7 mouse cellular contexts compared by ENCODE assay signal in the genomic region with DNA sequence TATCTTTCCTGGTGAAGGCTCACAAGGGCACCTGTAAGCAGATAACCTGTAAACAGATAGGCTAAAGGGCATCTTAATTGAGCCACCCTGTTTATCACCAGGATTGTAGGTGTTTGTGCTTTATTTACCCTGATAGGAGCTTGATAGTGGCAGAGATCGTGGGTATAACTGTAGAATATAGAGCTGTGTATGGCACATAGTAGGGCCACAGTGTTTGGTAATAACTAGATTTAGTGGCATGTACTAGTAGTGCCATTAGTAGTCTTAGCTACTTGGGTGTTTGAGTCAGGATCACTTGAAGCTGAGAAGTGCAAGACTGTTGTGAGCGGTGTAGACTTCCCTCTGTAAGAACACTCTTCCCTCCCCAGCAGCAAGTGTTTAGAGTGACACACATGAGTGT. TPM values are rescaled to one million over a fixed set of nuclear protein-coding genes. Genes with fewer than 3 reads are reported as not detected.
A peak's percentile ranks its signal among the peaks of the same experiment; 100 is the strongest.
DNase-seq lines count a peak whose midpoint lies in the region; ATAC-seq and TF ChIP-seq lines count a peak whose summit lies in the region.

No protein-coding gene starts in this region.

- no peak overlapping the region for H3K4me3 ChIP-seq in heart, postnatal 0 days (ENCODE audit: low read depth, low read length)
- H3K4me3 ChIP-seq in heart, embryonic 10.5 days, result no peak overlapping the region
- peak overlapping the region; percentile 34; the same call in 1 of the 2 replicates for H3K4me3 ChIP-seq in testis, adult 2 months (ENCODE audit: control insufficient read depth, low read depth, low read length)
- H3K4me3 ChIP-seq in midbrain, embryonic 13.5 days (replicated peaks), result peak overlapping the region; percentile 95; the same call in 1 of the 2 replicates

- peak overlapping the region; percentile 77; the same call in 1 of the 2 replicates for H3K4me2 ChIP-seq in heart, postnatal 0 days (ENCODE audit: low read depth, low read length)
- H3K4me2 ChIP-seq in midbrain, embryonic 13.5 days (replicated peaks), result peak overlapping the region; percentile 91

- peaks cover 23% of the 10 kb centered on the region for H3K36me3 ChIP-seq in heart, postnatal 0 days (replicated peaks; ENCODE audit: control insufficient read depth, insufficient read depth, low read length)
- H3K36me3 ChIP-seq in heart, embryonic 10.5 days, result peaks cover 46% of the 10 kb centered on the region
- peaks cover 2% of the 10 kb centered on the region; the same call in 1 of the 2 replicates for H3K36me3 ChIP-seq in testis, adult 2 months (ENCODE audit: control insufficient read depth, insufficient read depth, low read length)
- H3K36me3 ChIP-seq in midbrain, embryonic 13.5 days, result peaks cover 37% of the 10 kb centered on the region

- no peaks in the 10 kb centered on the region for H3K27me3 ChIP-seq in heart, postnatal 0 days (ENCODE audit: control insufficient read depth, insufficient read depth, low read length)
- H3K27me3 ChIP-seq in heart, embryonic 10.5 days (ENCODE audit: insufficient read depth, poor library complexity, severe bottlenecking), result no peaks in the 10 kb centered on the region
- no peaks in the 10 kb centered on the region for H3K27me3 ChIP-seq in testis, adult 2 months (ENCODE audit: control insufficient read depth, insufficient read depth, low read length)
- H3K27me3 ChIP-seq in midbrain, embryonic 13.5 days, result no peaks in the 10 kb centered on the region

- no peak for TF ChIP-seq CTCF in heart, postnatal 0 days (IDR thresholded peaks at IDR 0.05; ENCODE audit: low read depth)
- TF ChIP-seq CTCF in testis, adult 2 months (IDR thresholded peaks at IDR 0.05; ENCODE audit: control insufficient read depth, insufficient read depth, insufficient replicate concordance, low read depth, low read length), result no peak

- no peak for TF ChIP-seq EP300 in heart, postnatal 0 days (IDR thresholded peaks at IDR 0.05; ENCODE audit: low read depth)

- no peak for ATAC-seq in heart, postnatal 0 days (ENCODE audit: insufficient read depth, low read depth)
- no peak for ATAC-seq in midbrain, embryonic 13.5 days

- no peak for TF ChIP-seq POLR2A in testis, adult 2 months (IDR thresholded peaks at IDR 0.05; ENCODE audit: control insufficient read depth, low read depth, low read length)

- H3K9ac ChIP-seq in heart, postnatal 0 days (replicated peaks; ENCODE audit: low read depth, low read length), result no peak overlapping the region; the same call in 1 of the 2 replicates
- H3K9ac ChIP-seq in midbrain, embryonic 13.5 days (replicated peaks), result 0 out of 2 replicates have a peak overlapping the region, but pooled peaks have one; percentile 96

- H3K9me3 ChIP-seq in heart, postnatal 0 days (replicated peaks; ENCODE audit: control insufficient read depth, low read length), result no peaks in the 10 kb centered on the region
- H3K9me3 ChIP-seq in heart, embryonic 10.5 days, result no peaks in the 10 kb centered on the region
- no peaks in the 10 kb centered on the region for H3K9me3 ChIP-seq in midbrain, embryonic 13.5 days

- no peak for DNase-seq in heart, postnatal 0 days (ENCODE audit: low spot score)
- DNase-seq in heart, embryonic 10.5 days (ENCODE audit: low spot score), result no peak
- DNase-seq in testis, postnatal 14 days (ENCODE audit: low spot score), result no peak
- no peak for DNase-seq in gastrocnemius, postnatal 36 days
- no peak for DNase-seq in urinary bladder, postnatal 10 days (ENCODE audit: low spot score)

- intact Hi-C loops in gastrocnemius, postnatal 36 days (cut with DNase I), result no loop called here

- WGBS in heart, postnatal 0 days, result 91% methylated on average over 2 of the region's 2 CpGs
- 91% methylated on average over 2 of the region's 2 CpGs for WGBS in heart, embryonic 10.5 days
- WGBS in midbrain, embryonic 13.5 days, result 96% methylated on average over 2 of the region's 2 CpGs

- H3K4me1 ChIP-seq in heart, postnatal 0 days (ENCODE audit: control insufficient read depth, insufficient read depth), result peaks cover 20% of the 10 kb centered on the region; the same call in 1 of the 2 replicates
- H3K4me1 ChIP-seq in heart, embryonic 10.5 days, result peaks cover 13% of the 10 kb centered on the region
- H3K4me1 ChIP-seq in testis, adult 2 months (ENCODE audit: control insufficient read depth, insufficient read depth, low read length), result peaks cover 8% of the 10 kb centered on the region
- H3K4me1 ChIP-seq in midbrain, embryonic 13.5 days (replicated peaks), result peaks cover 37% of the 10 kb centered on the region

- no peak overlapping the region for H3K27ac ChIP-seq in heart, postnatal 0 days (ENCODE audit: low read depth)
- no peak overlapping the region for H3K27ac ChIP-seq in heart, embryonic 10.5 days
- no peak overlapping the region for H3K27ac ChIP-seq in testis, adult 2 months (ENCODE audit: control insufficient read depth, insufficient read depth, low read depth, low read length)
- no peak overlapping the region for H3K27ac ChIP-seq in midbrain, embryonic 13.5 days

RNA-seq across cellular contexts. Expression of a gene that starts 2.1 kb away (rescaled TPM):
- total RNA-seq in heart, postnatal 0 days (2014; rRNA removed; ENCODE audit: low replicate concordance), result 31.3 and 83.1 TPM in 2 replicates
- 70.0 and 72.5 TPM in 2 replicates for polyA plus RNA-seq in heart, postnatal 0 days (2015; fragmentation: Nextera tagmentation; extraction: Ambion mirVana)
- polyA plus RNA-seq in heart, embryonic 10.5 days (2016; fragmentation: Nextera tagmentation; extraction: Ambion mirVana), result 78.9 and 92.6 TPM in 2 replicates
- 42.8 and 46.5 TPM in 2 replicates for polyA plus RNA-seq in testis, adult 2 months (2012; rRNA removed)
- 154 and 164 TPM in 2 replicates for polyA plus RNA-seq in midbrain, embryonic 13.5 days (2015; fragmentation: Nextera tagmentation; extraction: Ambion mirVana)
- 10 to 100 TPM; 32.0 to 36.5 TPM for total RNA-seq in gastrocnemius, postnatal 36 days (2021)

RNA-seq across cellular contexts. Expression of a gene that starts 2.2 kb away (rescaled TPM):
- total RNA-seq in heart, postnatal 0 days (2014; rRNA removed; ENCODE audit: low replicate concordance), result 21.6 and 21.7 TPM in 2 replicates
- polyA plus RNA-seq in heart, postnatal 0 days (2015; fragmentation: Nextera tagmentation; extraction: Ambion mirVana), result 10.4 and 12.4 TPM in 2 replicates
- 8.8 and 14.4 TPM in 2 replicates for polyA plus RNA-seq in heart, embryonic 10.5 days (2016; fragmentation: Nextera tagmentation; extraction: Ambion mirVana)
- polyA plus RNA-seq in testis, adult 2 months (2012; rRNA removed), result 74.6 and 82.5 TPM in 2 replicates
- polyA plus RNA-seq in midbrain, embryonic 13.5 days (2015; fragmentation: Nextera tagmentation; extraction: Ambion mirVana), result 43.7 and 51.6 TPM in 2 replicates
- 10 to 100 TPM; 44.0 to 57.1 TPM for total RNA-seq in gastrocnemius, postnatal 36 days (2021)

Comparison
In these comparisons a context has a peak if more than half of its experiments do, and no peak if none do; other contexts are left out.
1. H3K4me3 ChIP-seq: peak in testis, adult 2 months (single experiment) and midbrain, embryonic 13.5 days (single experiment); none in heart, postnatal 0 days (single experiment) and heart, embryonic 10.5 days (single experiment).